Mouse (Mus musculus) right cerebral cortex, adult 2 months (tissue): ENCODE results near the gene Nexn.

ENCODE experiments used
- DNase-seq, 2 experiments: peaks; one replicate each; pipeline ENCODE4 v3.0.0; 2021 to 2022; ENCODE audit warnings: low spot score in 2 of 2

Nexn gene

GRCm38 (mm10) chr3:152238836-152239235 is 27.3 kb downstream of the Nexn start:
- DNase-seq, result no peak

GRCm38 (mm10) chr3:152235805-152236204 is 30.3 kb downstream of the Nexn start:
- DNase-seq, result no peak

- no peak for DNase-seq
Measured at GRCm38 (mm10) chr3:152235238-152235637, 30.9 kb downstream of the Nexn start.

GRCm38 (mm10) chr3:152231333-152232100 is 34.6 kb downstream of the Nexn start:
- no peak for DNase-seq

GRCm38 (mm10) chr3:152229271-152229670 is 36.9 kb downstream of the Nexn start:
- DNase-seq, result no peak

GRCm38 (mm10) chr3:152228843-152229242 is 37.3 kb downstream of the Nexn start:
- no peak for DNase-seq

- no peak for DNase-seq
Measured at GRCm38 (mm10) chr3:152225906-152226305, 40.2 kb downstream of the Nexn start.

- DNase-seq, result no peak
Measured at GRCm38 (mm10) chr3:152224918-152225317, 41.2 kb downstream of the Nexn start.

- no peak for DNase-seq
Measured at GRCm38 (mm10) chr3:152213416-152213815, 52.7 kb downstream of the Nexn start.

- no peak for DNase-seq
Measured at GRCm38 (mm10) chr3:152211731-152212279, 54.3 kb downstream of the Nexn start.

- peak; percentile 64 to 68 for DNase-seq
Measured at GRCm38 (mm10) chr3:152210728-152211391, 55.3 kb downstream of the Nexn start.

GRCm38 (mm10) chr3:152209967-152210634 is 56.0 kb downstream of the Nexn start, which contains the start of the genes Dnajb4 and Fubp1:
Gene Dnajb4, minus strand, starts transcription at chr3:152210302.
Gene Fubp1, plus strand, starts transcription at chr3:152210422.
- peak; percentile 99 to 100 for DNase-seq

- DNase-seq, result peak; percentile 7 to 50
Measured at GRCm38 (mm10) chr3:152209177-152209966, 56.8 kb downstream of the Nexn start.

- no peak for DNase-seq
Measured at GRCm38 (mm10) chr3:152208096-152208885, 57.9 kb downstream of the Nexn start.

GRCm38 (mm10) chr3:152207156-152207555 is 59.0 kb downstream of the Nexn start:
- no peak for DNase-seq

- no peak for DNase-seq
Measured at GRCm38 (mm10) chr3:152204577-152204976, 61.6 kb downstream of the Nexn start.

- DNase-seq, result no peak
Measured at GRCm38 (mm10) chr3:152203996-152204395, 62.2 kb downstream of the Nexn start.

GRCm38 (mm10) chr3:152203411-152203810 is 62.7 kb downstream of the Nexn start:
- DNase-seq, result no peak

- DNase-seq, result no peak
Measured at GRCm38 (mm10) chr3:152202942-152203341, 63.2 kb downstream of the Nexn start.

- DNase-seq, result no peak
Measured at GRCm38 (mm10) chr3:152201651-152202050, 64.5 kb downstream of the Nexn start.

- no peak for DNase-seq
Measured at GRCm38 (mm10) chr3:152201181-152201580, 65.0 kb downstream of the Nexn start.
